Mouse (Mus musculus): ENCODE results near the gene H2-T23. TPM values are rescaled to one million over a fixed set of nuclear protein-coding genes. Genes with fewer than 3 reads are reported as not detected.
"Not testable (repeated sequence)": the region's sequence is repeated elsewhere in the genome, so short reads cannot be mapped to it uniquely, and the experiment has no call there.

H2-T23 gene
- polyA plus RNA-seq (2015; fragmentation: Nextera tagmentation; extraction: Ambion mirVana) = 52.8 and 65.8 TPM in 2 replicates

DNA sequence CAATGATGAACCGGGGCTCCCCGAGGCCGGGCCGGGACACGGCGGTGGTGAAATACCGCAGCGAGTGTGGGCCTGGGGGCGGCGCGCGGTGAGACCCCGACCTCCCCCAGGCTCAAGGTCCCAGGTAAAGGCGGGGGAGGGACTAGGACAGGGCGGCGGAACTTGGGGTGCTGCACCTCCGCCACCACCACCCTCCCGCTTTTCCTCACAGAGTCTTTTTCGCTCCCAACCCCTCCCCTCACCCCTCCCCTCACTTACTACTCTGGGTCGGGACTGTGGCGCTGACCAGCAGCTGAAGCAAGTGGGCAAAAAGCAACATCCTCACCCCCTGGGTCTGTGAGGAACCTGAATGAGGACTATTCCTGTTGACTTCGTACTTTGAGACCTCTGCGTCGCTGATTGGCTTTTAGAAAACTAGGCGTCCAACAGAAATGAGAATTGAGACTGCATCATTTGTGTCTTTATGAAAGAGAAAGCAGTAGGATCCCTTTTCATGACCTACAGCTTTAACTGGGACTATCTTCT, at the start of gene H2-T23:
Gene H2-T23 (minus strand): TSS at position 505 of the 525 bp plus-strand sequence.
- Histone ChIP-seq H3K9ac (peak within 1 kb of the TSS; percentile 69), H3K27ac (replicated peaks) (peak within 1 kb of the TSS; percentile 76), H3K4me2 (peak within 1 kb of the TSS; percentile 86), H3K4me3 (replicated peaks) (peak within 1 kb of the TSS; percentile 68), H3K4me1 (replicated peaks) (peaks cover 36% of the 10 kb centered on the region)
- H3K36me3 ChIP-seq (replicated peaks); H3K9me3 ChIP-seq (replicated peaks); H3K27me3 ChIP-seq: not testable (repeated sequence)
- peak; percentile 38 for ATAC-seq (ENCODE audit: insufficient read depth)
- WGBS (ENCODE audit: insufficient replicate concordance) = under 1% methylated on average over 24 of the region's 25 CpGs

DNA sequence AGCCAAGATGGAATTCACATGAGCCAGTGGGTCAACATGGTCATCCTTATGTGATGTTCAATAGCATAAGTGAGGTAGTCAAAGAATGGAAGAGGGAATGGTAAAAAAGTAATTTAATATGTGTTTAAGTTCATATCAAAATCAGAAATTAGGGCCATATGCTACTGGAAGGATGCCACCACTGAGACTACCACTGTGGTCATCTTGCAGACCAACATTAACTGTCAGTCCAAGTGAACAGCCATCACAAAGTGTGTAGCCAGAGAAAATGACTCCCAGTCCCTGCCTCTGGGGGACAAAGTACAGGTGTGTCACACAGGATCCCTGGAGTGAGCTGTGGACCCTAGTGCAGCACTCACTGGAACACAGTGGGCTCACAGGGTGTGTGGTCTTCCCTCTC, 49.2 kb upstream of the H2-T23 start:
- 0 out of 2 replicates have a peak, but pooled peaks cover 11% of the 10 kb centered on the region for H3K4me1 ChIP-seq (replicated peaks)
- ATAC-seq (ENCODE audit: insufficient read depth); H3K4me2 ChIP-seq; H3K9me3 ChIP-seq (replicated peaks); H3K27ac ChIP-seq (replicated peaks); H3K36me3 ChIP-seq (replicated peaks); H3K4me3 ChIP-seq (replicated peaks); H3K9ac ChIP-seq: not testable (repeated sequence)
- H3K27me3 ChIP-seq = peaks cover 53% of the 10 kb centered on the region

DNA sequence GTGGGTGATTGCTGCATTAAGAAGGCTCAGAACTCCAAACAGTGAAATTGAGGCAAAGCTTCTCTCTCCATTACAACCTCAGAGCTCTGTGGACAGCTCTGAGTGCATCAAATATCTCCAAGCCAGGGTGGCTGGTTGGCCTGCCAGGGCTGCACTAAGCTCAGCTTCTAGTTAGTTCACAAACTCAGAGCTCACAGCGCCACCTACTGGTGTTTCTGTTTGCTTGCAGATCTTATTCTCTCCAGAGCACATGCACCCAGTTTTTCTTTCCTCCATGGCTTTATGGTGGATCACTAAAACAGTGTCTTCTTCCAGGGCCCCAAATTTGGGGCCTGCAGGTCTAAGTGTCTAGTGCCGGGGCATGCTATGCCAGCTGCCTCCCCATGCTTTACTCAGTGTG, 28.2 kb upstream of the H2-T23 start:
- ATAC-seq (ENCODE audit: insufficient read depth) = no peak; the same call in 1 of the 2 replicates
- no peaks in the 10 kb centered on the region for H3K9me3 ChIP-seq (replicated peaks)
- H3K27ac ChIP-seq (replicated peaks) = no peak overlapping the region
- H3K4me3 ChIP-seq (replicated peaks) = no peak overlapping the region
- no peak overlapping the region for H3K9ac ChIP-seq
- no peak overlapping the region for H3K4me2 ChIP-seq
- H3K27me3 ChIP-seq = no peaks in the 10 kb centered on the region
- 18% methylated on average over 2 of the region's 2 CpGs for WGBS (ENCODE audit: insufficient replicate concordance)
- no peaks in the 10 kb centered on the region for H3K36me3 ChIP-seq (replicated peaks)
- H3K4me1 ChIP-seq (replicated peaks) = no peaks in the 10 kb centered on the region

DNA sequence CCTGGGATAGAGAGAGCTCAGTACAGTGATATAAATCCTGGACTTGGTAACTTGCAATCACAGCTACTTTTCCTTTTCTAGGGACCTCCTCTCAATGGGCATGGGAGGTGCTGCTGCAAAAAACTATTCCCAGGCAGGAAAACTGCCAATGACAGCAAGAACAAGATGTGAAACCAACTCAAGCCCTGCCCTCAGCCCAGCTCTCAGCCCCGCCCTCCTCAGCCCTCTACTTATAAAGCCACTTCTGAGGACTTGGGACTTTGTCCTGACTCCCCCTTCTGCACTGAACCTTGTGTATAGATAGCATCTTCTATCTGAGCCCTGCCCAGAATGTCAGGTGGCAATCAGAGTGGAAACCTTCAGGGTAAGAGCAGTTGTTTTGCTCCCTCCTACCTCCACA, 25.7 kb upstream of the H2-T23 start, which contains the start of gene Gm11127:
Gene Gm11127 (minus strand): TSS at position 10 of the 400 bp plus-strand sequence.
- 37% methylated on average over 1 of the region's 1 CpGs for WGBS (ENCODE audit: insufficient replicate concordance)
- H3K4me2 ChIP-seq; H3K4me1 ChIP-seq (replicated peaks); H3K27me3 ChIP-seq; H3K27ac ChIP-seq (replicated peaks); H3K4me3 ChIP-seq (replicated peaks); H3K9ac ChIP-seq; H3K36me3 ChIP-seq (replicated peaks); ATAC-seq (ENCODE audit: insufficient read depth); H3K9me3 ChIP-seq (replicated peaks): not testable (repeated sequence)

DNA sequence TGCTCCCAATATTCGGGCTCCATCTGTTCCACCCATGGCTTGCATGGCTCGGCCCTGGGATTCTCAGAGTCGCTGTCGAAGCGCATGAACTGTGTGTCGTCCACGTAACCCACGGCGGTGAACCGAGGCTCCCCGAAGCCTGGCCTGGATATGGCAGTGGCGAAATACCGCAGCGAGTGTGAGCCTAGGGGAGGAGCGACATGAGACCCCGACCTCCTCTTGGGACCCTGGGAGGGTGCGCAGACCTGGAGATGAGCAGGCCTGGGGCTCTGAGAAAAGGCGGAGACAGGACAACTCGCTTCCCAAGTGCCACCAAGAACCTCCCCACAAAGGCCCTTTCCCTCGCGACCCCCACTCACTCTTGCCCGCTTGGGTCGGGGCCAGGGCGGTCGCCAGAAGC, 25.3 kb upstream of the H2-T23 start:
- WGBS (ENCODE audit: insufficient replicate concordance) = 81% methylated on average over 25 of the region's 25 CpGs
- H3K4me1 ChIP-seq (replicated peaks); H3K4me2 ChIP-seq; H3K9me3 ChIP-seq (replicated peaks); H3K36me3 ChIP-seq (replicated peaks); H3K9ac ChIP-seq; ATAC-seq (ENCODE audit: insufficient read depth); H3K27me3 ChIP-seq; H3K27ac ChIP-seq (replicated peaks); H3K4me3 ChIP-seq (replicated peaks): not testable (repeated sequence)

DNA sequence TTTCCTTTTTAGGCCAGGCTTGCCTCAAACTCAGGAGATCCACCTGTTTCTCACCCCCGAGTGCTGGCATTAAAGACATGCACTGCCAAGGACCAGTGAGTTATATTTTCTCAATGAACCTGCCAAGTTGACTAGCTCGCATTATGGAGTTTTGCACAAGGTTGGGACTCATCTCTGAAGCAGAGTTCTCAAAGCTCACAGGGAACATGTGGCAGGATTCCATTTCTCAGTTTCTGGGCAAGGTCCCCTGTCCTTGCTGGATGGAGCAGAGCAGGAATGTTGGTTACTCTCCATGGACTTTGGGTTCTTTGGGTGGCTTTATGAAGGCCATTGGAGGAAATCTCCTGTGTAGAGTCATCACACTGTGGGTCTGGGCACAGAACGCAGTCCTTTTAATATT, 10.6 kb upstream of the H2-T23 start:
- no peak overlapping the region for H3K27ac ChIP-seq (replicated peaks)
- 68% methylated on average over 3 of the region's 3 CpGs for WGBS (ENCODE audit: insufficient replicate concordance)
- no peaks in the 10 kb centered on the region for H3K9me3 ChIP-seq (replicated peaks)
- peaks cover 10% of the 10 kb centered on the region for H3K4me1 ChIP-seq (replicated peaks)
- H3K4me3 ChIP-seq (replicated peaks) = peak overlapping the region; percentile 62
- peak overlapping the region; percentile 53 for H3K9ac ChIP-seq
- no peak for ATAC-seq (ENCODE audit: insufficient read depth)
- peak overlapping the region; percentile 85 for H3K4me2 ChIP-seq
- no peaks in the 10 kb centered on the region for H3K27me3 ChIP-seq
- H3K36me3 ChIP-seq (replicated peaks) = no peaks in the 10 kb centered on the region

DNA sequence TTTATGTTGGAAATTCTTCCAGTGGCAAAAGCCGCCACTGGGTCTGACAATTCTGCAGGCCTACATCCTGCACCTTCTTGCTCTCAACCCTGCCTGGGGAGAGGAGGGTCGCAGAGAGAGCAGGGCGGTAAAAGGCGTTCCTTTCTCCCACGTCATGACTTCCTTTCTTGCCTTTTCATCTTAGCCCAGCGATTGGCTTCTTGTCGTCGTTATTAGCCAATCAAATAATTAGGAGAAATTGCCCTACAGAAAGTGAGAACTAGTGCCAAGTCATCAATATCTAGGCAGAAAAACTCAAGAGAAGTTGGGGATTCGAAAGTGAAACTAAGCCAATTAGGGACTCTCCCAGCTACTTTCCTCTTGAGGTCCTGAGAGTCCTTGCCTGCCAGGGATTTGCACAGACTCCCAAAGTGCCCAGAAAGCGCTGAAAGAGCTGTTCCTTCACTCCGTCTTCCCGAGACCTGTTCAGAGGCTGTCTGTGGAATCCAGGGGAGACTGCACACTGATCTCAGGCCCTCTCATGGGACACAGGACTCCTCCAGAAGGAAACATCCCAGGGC, 10.0 kb upstream of the H2-T23 start, which contains the start of the genes H2-T22 and Gm6034:
Gene H2-T22 (minus strand): TSS at position 138 of the 560 bp plus-strand sequence.
Gene Gm6034 (plus strand): TSS at position 352 of the 560 bp plus-strand sequence.
- peak; percentile 89 for ATAC-seq (ENCODE audit: insufficient read depth)
- not testable (repeated sequence) for H3K27me3 ChIP-seq; H3K36me3 ChIP-seq (replicated peaks); H3K9me3 ChIP-seq (replicated peaks); H3K4me1 ChIP-seq (replicated peaks)
- Histone ChIP-seq H3K4me2 (peak within 1 kb of the TSS; percentile 85), H3K27ac (replicated peaks) (peak within 1 kb of the TSS; percentile 68; the same call in 1 of the 2 replicates), H3K9ac (peak within 1 kb of the TSS; percentile 53), H3K4me3 (replicated peaks) (peak within 1 kb of the TSS; percentile 62)
- under 1% methylated on average over 12 of the region's 12 CpGs for WGBS (ENCODE audit: insufficient replicate concordance)

DNA sequence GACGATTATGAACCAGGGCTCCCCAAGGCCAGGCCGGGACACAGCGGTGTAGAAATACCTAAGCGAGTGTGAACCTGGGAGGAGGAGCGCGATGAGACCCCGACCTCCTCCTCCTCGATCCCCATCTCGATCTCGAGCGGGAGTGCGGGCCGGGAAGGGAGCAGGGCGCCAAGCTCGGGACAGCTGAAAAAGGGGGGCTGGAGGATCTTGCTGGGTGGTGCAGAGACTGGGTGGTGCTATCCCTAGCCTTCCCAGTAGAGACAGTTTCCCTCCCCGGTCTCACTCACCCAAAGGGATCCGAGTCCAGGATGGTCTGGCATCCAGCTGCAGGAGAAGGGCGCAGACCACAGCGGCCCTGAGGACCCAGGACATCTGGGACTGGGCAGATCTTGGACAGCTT, 9.4 kb upstream of the H2-T23 start:
- peak; percentile 36 for ATAC-seq (ENCODE audit: insufficient read depth)
- WGBS (ENCODE audit: insufficient replicate concordance) = 2% methylated on average over 19 of the region's 19 CpGs
- not testable (repeated sequence) for H3K36me3 ChIP-seq (replicated peaks); H3K9me3 ChIP-seq (replicated peaks); H3K27me3 ChIP-seq; H3K4me1 ChIP-seq (replicated peaks); H3K27ac ChIP-seq (replicated peaks)
- peak overlapping the region; percentile 62 for H3K4me3 ChIP-seq (replicated peaks)
- H3K4me2 ChIP-seq = peak overlapping the region; percentile 85
- H3K9ac ChIP-seq = peak overlapping the region; percentile 53

DNA sequence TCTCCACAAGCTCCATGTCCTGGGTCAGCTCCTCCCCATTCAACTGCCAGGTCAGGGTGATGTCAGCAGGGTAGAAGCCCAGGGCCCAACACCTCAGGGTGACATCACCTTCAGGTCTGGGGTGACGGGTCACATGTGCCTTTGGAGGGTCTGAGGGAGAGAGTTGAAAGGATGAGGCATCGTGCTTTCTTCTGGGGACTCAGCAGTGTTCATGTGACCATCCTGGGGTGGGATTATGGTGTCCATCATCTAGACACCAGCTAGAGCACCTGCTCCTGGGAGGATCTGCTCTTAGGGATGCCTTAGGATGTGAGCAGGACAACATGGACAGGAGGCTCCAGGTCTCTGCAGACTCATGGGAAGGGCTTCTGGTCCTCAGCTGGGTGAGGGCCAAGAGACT, 7.9 kb upstream of the H2-T23 start:
- H3K27ac ChIP-seq (replicated peaks); H3K9me3 ChIP-seq (replicated peaks); H3K4me2 ChIP-seq; H3K36me3 ChIP-seq (replicated peaks); H3K4me1 ChIP-seq (replicated peaks); ATAC-seq (ENCODE audit: insufficient read depth); H3K27me3 ChIP-seq; H3K4me3 ChIP-seq (replicated peaks); H3K9ac ChIP-seq: not testable (repeated sequence)
- 54% methylated on average over 2 of the region's 2 CpGs for WGBS (ENCODE audit: insufficient replicate concordance)

DNA sequence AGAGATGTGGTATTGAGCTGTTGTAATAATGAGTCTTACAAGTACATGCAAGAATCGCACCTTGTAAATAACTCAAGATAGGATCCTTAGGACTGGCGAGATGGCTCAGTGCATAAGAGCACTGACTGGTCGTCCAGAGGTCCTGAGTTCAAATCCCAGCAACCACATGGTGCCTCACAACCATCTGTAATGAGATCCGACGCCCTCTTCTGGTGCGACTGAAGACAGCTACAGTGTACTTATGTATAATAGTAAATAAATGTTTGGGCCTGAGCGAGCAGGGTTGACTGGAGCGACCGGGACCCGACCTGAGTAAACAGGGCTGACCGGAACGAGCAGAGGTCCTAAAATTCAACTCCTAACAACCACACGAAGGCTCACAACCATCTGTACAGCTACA, 3.5 kb upstream of the H2-T23 start:
- not testable (repeated sequence) for H3K4me2 ChIP-seq; H3K4me3 ChIP-seq (replicated peaks); H3K9me3 ChIP-seq (replicated peaks); ATAC-seq (ENCODE audit: insufficient read depth); H3K27me3 ChIP-seq; H3K36me3 ChIP-seq (replicated peaks); H3K27ac ChIP-seq (replicated peaks); H3K9ac ChIP-seq
- WGBS (ENCODE audit: insufficient replicate concordance) = 72% methylated on average over 13 of the region's 13 CpGs
- peaks cover 14% of the 10 kb centered on the region for H3K4me1 ChIP-seq (replicated peaks)

DNA sequence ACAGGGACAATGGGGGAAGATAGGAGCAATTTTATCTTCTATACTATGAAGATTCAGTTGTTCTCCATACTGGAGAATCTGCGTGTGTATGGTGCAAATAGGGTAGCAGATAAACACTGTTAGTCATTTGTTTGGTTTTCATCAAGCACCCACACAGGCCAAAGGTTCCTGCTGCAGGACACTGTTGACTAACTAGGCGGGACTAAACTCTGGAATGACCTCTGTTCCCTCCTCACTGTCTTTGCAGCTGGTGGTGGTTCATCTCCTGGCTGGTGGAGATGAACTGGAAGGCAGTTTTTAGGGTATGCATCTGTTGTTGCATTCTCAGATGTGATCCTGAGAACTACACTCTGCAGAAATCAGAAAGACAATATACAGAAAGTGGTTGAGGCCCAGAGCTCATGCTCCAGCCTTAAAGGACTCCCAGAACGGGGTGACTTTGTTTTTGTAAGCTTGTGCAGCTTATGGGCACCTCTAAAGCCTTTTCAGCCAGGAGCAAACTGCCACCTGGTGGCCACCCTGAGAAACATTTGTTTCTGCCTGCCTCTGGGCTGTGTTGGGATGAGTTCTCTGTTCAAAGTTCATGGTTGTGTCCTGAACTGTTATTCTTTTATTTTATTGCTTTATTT, 2.5 kb upstream of the H2-T23 start:
- H3K4me2 ChIP-seq; H3K9ac ChIP-seq; H3K9me3 ChIP-seq (replicated peaks); H3K27me3 ChIP-seq; H3K36me3 ChIP-seq (replicated peaks); H3K4me3 ChIP-seq (replicated peaks): not testable (repeated sequence)
- 0 out of 2 replicates have a peak overlapping the region, but pooled peaks have one; percentile 19 for H3K27ac ChIP-seq (replicated peaks)
- WGBS (ENCODE audit: insufficient replicate concordance) = 28% methylated on average over 3 of the region's 3 CpGs
- H3K4me1 ChIP-seq (replicated peaks) = peaks cover 23% of the 10 kb centered on the region
- peak; percentile 66 for ATAC-seq (ENCODE audit: insufficient read depth)
